Mouse (Mus musculus): Measurements from ENCODE around the gene Spg11. TPM values are rescaled to one million over a fixed set of nuclear protein-coding genes. Genes with fewer than 3 reads are reported as not detected.
"Not testable (repeated sequence)": the region's sequence is repeated elsewhere in the genome, so short reads cannot be mapped to it uniquely, and the experiment has no call there.

The Spg11 gene
- total RNA-seq, 2 experiments from 2014 or later, result 15.2 to 16.5 TPM

DNA sequence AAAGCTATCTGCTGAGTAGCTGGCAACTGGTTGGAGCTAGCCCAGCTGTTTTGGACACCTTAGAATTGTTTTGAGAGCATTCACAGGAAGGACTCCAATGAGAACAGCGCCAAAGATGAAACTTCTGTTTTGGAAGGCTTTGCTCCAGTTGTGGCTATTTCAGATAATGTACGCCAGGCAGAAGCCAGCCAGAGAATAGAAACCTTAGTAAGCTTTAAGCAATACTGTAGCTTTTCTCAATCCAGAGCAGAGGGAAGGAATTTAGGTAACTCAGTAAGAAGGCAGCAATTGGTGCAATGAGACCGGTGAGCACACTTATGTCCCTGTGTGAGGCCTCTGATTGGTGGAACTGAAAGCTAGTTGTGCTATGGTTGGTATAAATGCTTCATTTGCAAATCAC is 24.9 kb upstream of the Spg11 start:
- DNase-seq, result no peak

- DNase-seq, result no peak
Measured at GRCm38 (mm10) chr2:122141332-122141967, 23.3 kb upstream of the Spg11 start.

GRCm38 (mm10) chr2:122140815-122141214 is 22.6 kb upstream of the Spg11 start:
- no peak for DNase-seq

GRCm38 (mm10) chr2:122137839-122138465 is 19.8 kb upstream of the Spg11 start:
- DNase-seq, result no peak

- no peak for DNase-seq
Measured at GRCm38 (mm10) chr2:122132618-122133017, 14.4 kb upstream of the Spg11 start.

- no peak for DNase-seq
Measured at GRCm38 (mm10) chr2:122132078-122132477, 13.9 kb upstream of the Spg11 start.

- no peak for DNase-seq
Measured at GRCm38 (mm10) chr2:122127635-122128034, 9.4 kb upstream of the Spg11 start.

DNA sequence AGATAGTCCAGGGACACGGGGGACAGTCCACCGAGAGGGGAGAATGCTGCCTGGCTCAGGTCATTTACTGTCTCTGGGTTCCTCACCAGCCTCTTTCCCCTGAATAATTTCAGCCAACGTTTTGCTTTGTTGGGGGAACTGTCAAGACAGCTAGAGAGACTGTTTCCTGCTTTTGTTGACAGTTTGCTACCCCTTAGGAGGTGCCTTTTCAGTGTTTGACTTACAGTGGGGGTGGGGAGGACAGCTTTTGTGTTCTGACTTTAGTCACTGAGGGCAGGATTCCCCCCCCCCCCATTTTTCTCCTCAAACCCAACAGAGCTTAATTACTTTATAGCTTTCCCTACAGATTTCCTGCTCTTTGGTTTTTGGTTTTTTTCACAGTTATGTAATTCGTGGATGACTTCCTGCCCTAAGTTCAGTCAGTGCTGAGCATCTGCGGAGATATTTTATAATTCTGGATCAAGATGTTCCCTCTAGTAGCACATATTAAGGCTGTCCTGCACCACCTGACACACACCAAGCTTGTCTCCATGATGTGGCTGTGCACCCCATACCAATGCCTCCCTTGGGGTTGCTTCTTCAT is 8.7 kb upstream of the Spg11 start:
- DNase-seq, result no peak

DNA sequence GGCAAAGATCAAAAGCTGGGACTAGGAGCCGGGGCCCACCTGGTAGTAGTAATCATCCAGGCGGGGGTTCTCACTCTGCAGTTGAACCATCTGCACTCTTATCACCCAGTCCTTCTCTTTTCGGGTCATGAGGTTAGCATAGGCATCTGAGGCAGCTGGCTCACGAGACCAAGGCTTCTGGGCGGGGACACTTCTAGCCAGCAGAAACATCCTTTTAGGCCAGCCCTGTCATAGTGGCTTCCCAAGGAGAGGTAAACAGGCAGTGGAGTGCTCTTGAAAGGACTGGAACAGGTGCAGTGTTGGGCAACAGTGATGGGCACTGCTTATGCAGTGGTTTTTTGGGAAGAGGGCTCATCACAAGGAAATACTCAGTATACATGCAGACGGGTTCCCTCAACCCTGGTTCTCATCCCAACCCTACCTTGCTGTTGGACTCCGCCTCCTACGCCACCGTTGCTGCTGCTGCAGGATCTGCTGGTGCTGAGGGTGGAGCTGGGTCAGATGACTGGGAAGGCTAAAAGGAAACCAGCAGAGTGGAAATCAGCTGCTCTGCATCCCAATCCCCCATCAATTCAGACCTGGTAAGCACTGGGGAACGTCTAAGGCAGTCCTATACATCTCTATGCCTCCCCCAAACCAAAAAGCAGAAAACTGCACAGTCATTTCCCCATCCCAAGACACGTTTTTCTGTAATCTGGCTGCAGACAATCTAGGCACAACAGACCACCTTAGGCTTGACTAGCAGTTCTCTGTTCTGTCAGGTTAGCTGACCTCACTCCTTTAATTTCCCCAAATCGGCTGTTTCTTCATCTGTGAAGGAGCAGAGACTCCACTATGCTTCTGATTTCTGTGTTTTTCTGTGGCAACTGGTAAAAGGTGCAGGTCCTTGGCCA is 7.7 kb upstream of the Spg11 start:
- DNase-seq, result no peak

DNA sequence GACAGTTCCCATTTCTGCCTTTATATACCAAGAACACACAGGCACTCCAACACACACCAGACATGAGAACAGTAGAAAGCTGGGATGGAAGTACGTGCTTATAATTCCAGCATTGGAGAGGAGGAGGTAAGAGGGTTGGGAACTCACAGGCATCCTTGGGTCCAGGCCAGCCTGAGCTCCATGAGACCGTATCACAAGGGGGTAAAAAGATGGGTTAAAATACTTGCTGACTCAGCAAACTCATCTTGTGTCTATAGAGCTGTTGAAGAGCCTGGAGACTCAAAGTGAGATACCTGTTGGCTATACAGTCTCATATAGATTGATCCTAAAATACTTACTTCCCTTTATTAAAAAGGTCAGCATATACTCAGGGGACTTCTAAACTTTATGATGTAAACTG is 1.3 kb downstream of the Spg11 start:
- DNase-seq, result no peak

- no peak for DNase-seq
Measured at GRCm38 (mm10) chr2:122109714-122110113, 8.5 kb downstream of the Spg11 start.

- DNase-seq, result no peak
Measured at GRCm38 (mm10) chr2:122108101-122108500, 10.1 kb downstream of the Spg11 start.

DNA sequence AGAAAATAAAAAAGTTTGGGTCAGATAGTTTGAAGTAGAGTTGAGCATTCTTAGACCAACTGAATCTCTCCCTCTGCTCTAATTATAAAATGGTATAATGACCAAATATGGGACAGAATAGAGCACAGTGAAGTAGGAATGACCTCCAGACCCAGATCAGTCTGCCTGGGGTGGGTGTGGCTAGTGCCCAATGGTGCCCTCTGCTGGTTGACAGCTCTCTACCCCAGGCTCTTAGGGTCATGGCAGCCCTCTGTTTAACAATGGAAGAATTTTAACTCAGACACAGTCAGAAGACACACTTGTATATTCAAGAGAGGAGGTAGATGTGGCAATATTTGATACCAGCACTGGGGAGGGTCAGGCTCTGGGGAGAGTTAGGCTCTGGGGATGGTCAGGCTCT is 16.1 kb downstream of the Spg11 start:
- no peak for DNase-seq

DNA sequence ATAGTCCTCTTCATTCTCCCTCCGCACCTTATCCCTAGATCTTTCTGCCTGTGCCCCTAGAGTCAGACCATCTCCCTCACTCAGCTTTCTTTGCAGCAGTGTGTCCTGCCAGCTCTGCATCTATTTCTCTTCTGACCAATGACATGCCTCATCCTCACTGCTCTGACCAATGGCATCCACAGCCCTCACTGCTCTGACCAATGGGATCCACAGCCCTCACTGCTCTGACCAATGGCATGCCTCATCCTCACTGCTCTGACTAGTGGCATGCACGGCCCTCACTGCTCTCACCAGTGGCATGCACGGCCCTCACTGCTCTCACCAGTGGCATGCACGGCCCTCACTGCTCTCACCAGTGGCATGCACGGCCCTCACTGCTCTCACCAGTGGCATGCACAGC is 20.5 kb downstream of the Spg11 start:
- DNase-seq, result not testable (repeated sequence)

GRCm38 (mm10) chr2:122093844-122094243 is 24.3 kb downstream of the Spg11 start:
- no peak for DNase-seq

DNA sequence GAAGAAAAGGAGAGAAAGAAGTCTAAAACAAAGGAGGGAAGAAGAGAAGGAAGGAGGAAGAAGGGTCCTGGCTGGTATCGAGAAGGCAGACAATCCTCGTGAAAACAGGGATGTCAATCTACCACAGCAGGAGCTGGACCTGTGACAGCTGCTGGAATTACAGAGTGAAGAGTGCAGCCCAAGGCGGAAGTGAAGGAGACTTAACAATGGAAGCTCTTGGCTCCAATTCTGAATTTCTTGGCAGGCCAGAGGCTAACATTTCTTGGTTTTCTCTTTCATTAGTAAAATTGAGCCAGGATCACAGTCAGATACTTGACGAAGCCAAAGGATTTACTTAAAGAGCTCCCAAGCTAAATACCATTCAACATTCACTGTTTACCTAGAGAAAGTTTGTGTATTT is 31.7 kb downstream of the Spg11 start:
- no peak for DNase-seq

DNA sequence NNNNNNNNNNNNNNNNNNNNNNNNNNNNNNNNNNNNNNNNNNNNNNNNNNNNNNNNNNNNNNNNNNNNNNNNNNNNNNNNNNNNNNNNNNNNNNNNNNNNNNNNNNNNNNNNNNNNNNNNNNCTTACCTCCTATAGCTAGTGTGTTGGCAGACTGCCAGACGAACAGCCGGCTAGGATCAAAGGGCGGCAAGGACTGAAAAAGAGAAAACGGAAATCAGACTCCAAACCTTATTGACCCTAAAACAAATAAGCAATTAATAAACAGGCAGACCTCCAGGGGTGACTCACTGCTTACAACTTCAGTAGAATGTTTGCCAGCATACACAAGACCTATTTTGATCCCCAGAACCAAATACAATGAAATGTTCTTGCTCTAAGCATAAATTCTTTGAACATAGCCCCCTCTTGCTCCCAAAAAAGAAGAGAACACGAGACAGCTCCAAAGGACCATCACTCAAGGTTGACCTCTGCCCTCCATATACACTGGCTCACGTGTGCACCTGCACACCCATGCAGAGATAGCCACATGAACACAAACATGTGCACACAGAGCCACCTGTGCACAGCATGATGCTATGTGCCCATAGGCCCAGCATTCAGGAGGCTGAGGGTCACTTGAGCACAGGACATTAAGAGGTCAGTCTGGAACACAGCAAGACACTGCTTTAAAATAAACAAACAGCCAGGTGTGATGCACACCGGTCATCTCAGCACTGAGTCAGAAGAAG is 36.3 kb downstream of the Spg11 start:
- no peak for DNase-seq

- no peak for DNase-seq
Measured at GRCm38 (mm10) chr2:122069922-122070321, 48.3 kb downstream of the Spg11 start.

DNA sequence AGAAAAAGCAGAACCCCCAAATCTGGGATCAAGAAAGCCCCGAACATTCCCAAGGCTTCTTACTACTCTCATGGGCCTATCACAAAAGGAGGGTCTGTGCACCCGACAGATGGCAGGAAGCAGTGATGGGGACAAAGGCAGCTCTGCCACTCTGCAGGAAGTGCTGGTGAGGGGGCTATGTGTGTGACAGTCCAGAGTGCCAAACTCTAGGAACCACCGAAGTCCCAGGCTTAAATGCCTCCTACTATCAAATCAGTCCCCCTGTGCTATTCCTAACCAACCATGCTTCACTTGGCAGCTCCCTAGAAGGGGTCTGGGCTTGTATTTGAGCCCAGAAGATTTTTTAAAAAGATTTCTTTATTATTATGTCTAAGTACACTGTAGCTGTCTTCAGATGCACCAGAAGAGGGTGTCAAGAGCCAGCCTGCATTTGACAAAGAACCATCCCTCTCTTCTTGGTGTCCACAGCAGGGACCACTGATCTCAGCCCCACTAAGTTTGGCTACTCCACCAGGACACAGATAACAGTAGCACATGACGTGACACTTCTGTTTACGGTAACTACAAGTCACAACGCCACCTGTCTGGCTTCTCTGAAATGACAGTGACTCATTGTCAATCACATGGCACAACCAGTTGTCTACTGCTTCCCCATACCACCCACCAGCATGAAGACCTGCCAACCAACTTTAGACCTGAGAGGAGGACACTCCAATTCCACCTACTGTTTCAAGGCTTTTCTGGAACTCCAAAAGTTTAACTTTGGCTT is 48.9 kb downstream of the Spg11 start:
- DNase-seq, result no peak

GRCm38 (mm10) chr2:122066241-122066640 is 51.9 kb downstream of the Spg11 start:
- no peak for DNase-seq

GRCm38 (mm10) chr2:122065200-122065969 is 52.8 kb downstream of the Spg11 start:
- DNase-seq, result no peak
